Mouse (Mus musculus): ENCODE measurements around the gene Sgsh. TPM values are rescaled to one million over a fixed set of nuclear protein-coding genes. Genes with fewer than 3 reads are reported as not detected.

Sgsh gene
- polyA plus RNA-seq (2012; rRNA removed): 0.94 and 1.1 TPM in 2 replicates

DNA sequence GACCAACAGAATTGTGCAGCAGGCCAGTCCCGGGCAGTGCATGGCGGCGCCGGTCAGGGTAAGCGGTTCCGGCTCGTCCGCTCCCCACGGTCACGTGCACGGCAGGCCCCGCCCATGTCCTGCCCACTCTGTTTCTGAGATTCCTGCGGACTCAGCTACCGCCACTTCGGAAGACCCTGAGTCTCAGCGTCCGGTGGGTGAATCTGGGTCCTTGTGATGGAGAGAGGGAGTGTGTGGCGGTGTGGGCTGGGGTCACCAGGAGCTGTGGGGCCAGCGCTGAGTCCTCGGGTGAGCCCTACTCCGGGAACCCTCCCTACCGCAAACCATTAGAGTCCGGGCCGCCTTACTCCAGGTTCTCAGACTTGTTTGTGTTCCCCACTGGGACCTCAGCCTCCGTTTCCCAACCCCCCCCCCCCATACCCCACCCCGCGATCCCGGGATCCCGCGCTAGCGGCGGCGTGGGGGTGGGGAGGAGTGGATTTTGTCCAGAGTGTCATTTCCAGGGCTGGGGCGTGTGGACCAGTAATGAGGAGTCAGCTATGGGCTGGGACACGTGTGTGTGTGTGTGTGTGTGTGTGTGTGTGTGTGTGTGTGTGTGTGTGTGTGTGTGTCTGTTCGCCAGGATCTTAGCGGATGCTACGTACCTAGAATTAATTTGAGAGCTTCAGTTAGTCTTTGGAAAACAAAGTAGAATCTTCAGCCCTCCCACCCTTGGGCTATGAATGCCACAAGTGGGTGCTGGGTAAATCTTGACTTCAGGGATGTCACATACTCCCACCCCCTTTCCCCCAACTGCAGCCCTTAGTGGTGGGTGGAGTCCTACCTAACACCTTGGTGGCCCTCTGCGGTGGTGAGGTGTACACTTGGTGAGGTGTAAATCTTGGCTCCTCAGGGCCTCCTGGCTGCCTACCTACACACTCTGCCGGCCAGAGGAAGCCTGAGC lies at the start of gene Sgsh, which contains the start of gene Slc26a11:
Gene Sgsh, minus strand, starts transcription at position 94 of the 943 bp plus-strand sequence.
Gene Slc26a11, plus strand, starts transcription at position 115 of the 943 bp plus-strand sequence.

DNA sequence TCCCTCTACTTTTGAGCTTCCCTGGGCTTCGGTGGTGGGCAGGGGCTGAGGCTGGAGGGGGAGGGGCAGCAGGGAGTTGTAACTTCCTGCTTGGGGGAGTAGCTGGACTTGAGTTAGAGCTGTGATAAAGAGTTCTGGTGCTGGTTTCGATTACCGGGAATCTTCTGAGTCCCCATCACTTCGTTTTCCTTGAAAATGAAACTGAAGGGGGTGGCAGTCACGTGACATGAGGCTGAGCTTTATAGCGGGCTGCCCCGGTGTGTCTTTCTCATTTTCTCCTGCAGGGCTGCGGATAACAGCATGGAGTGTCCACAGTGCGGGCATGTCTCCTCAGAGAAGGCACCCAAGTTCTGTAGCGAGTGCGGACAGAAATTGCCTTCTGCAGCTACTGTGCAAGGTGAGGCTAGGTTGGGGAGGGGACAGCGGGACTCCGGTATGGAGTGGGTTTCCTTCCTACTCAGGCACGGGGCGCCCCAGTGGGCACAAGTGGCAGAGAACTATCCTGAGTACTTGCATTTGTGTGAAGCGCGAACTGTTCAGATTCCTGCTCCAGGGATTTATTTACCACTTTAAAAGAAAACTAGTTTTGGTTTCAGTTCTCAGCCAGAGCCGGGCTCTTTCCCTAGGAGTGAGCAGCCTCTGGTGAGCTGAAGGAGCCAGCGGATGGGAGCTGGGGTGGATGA lies 37.6 kb upstream of the Sgsh start, which contains the start of gene Rnf213:
Gene Rnf213, plus strand, starts transcription at position 301 of the 683 bp plus-strand sequence.

DNA sequence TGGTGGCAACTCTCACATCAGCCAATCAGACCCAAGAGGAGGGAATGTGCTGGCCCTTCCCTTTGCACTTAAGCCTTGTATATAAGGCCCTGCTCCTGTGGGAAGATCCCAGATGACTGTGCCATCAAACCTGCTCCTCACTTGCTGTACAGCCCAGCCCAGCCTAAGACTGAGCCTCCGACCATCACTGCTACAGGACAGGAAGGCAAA lies 47.8 kb downstream of the Sgsh start, which contains the start of gene Card14:
Gene Card14, plus strand, starts transcription at position 111 of the 210 bp plus-strand sequence.

DNA sequence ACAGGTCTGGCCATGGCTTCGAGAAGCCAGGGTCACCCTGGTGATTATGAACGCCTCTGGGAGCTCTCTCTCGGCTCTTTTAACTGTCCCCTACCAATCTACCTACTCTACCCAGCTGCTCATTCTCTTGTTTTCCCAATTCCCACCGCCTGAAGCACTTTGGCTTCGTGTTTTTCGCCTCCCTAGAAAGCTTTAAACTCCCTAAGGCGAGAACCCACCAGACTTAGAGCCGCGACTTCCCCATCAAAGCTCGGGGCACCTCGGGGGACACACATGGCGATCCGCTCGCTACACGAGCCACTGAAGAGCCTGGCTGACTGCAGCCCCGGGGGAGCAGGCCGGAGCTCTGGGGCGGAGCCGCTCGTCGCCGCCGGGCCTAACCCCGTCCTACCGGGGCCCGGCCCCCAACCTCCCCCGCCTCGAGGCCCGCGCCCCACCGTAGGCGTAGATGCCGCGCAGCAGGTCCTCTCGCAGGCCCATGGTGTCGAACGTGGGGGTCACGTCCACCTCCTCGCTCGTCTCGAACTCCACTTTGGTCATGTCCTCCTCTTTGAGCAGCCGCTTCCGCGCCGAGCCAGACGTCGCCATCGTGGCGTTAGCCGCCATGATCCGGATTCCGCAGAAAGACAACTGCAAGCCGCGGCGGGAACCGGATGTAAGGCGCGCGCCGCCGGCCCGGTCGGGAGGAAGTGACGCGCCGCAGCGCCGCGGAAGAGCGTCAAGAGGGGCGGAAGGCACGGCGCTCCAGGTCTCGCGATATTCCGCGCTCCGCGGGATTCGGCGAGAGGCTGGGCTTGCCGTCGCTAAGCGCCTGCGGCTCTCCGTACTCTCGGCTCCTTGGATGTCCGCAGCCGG lies 55.7 kb downstream of the Sgsh start, which contains the start of gene Eif4a3:
Gene Eif4a3, minus strand, starts transcription at position 699 of the 855 bp plus-strand sequence.

Other genes starting within 250 kb of the Sgsh start
- gene Tbc1d16, start 127.0 kb downstream of the Sgsh start, polyA plus RNA-seq (2012; rRNA removed): 0.97 and 0.99 TPM in 2 replicates
- gene Ccdc40, start 127.0 kb downstream of the Sgsh start, polyA plus RNA-seq (2012; rRNA removed): 0.61 and 0.63 TPM in 2 replicates
- 12.8 and 14.2 TPM in 2 replicates for gene Gaa, start 87.6 kb downstream of the Sgsh start, polyA plus RNA-seq (2012; rRNA removed)
- 102 and 104 TPM in 2 replicates for gene Eif4a3, start 55.4 kb downstream of the Sgsh start, polyA plus RNA-seq (2012; rRNA removed)
- 0.18 and 0.22 TPM in 2 replicates for gene Card14, start 47.8 kb downstream of the Sgsh start, polyA plus RNA-seq (2012; rRNA removed)
- gene Slc26a11, start within 50 bp of the Sgsh start, polyA plus RNA-seq (2012; rRNA removed): 0.88 and 1.4 TPM in 2 replicates
- 8.1 and 13.4 TPM in 2 replicates for gene Rnf213, start 37.6 kb upstream of the Sgsh start, polyA plus RNA-seq (2012; rRNA removed)
- 4.1 and 4.8 TPM in 2 replicates for gene Endov, start 135.8 kb upstream of the Sgsh start, polyA plus RNA-seq (2012; rRNA removed)
- 0.01 and 0.02 TPM in 2 replicates for gene Nptx1, start 192.2 kb upstream of the Sgsh start, polyA plus RNA-seq (2012; rRNA removed)
- 5.2 and 6.1 TPM in 2 replicates for gene Rptor, start 247.4 kb upstream of the Sgsh start, polyA plus RNA-seq (2012; rRNA removed)